Mouse (Mus musculus): ENCODE data around the gene Lyve1.

DNA sequence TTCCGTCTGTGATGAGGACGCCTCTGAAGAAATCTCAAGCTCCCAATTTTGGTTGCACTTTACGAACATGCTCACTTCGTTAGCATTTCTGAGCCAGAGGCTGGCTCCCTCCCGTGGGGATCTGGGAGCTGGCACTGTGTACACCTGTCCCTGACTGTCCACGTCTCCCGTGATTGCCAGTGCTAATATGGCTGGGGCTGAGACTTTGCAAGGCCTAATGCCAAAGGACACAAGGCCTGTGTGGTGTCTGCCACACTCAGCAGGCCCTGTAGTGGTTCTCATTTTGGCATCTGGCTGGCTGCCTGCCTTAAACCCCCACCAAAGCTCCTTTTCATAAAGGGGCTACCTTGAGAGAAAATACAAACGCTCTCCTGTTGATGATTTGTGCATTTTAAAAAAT, 52.0 kb downstream of the Lyve1 start:
- TF ChIP-seq CTCF (IDR thresholded peaks at IDR 0.05; ENCODE audit: borderline replicate concordance, extremely low read depth, insufficient read depth, insufficient read length) (no peak), POLR2A (IDR thresholded peaks at IDR 0.05; ENCODE audit: borderline replicate concordance, extremely low read depth, insufficient read depth, insufficient read length, poor library complexity, severe bottlenecking) (no peak)

Data from brain, embryonic 14.5 days (tissue).